Mouse (Mus musculus) ES-Bruce4 (cell line): ENCODE measurements around the gene Arl4c.
A peak's percentile ranks its signal among the peaks of the same experiment; 100 is the strongest.

ENCODE experiments used
- CTCF ChIP-seq: IDR thresholded peaks from one replicate; pipeline ENCODE4 v1.8.1; 2011; ENCODE audit warnings: low read depth, low read length
- EP300 ChIP-seq: IDR thresholded peaks from 2 replicates; pipeline ENCODE4 v1.6.1; 2011; ENCODE audit warnings: low read depth, low read length; ENCODE audit not compliant: insufficient read depth

DNA sequence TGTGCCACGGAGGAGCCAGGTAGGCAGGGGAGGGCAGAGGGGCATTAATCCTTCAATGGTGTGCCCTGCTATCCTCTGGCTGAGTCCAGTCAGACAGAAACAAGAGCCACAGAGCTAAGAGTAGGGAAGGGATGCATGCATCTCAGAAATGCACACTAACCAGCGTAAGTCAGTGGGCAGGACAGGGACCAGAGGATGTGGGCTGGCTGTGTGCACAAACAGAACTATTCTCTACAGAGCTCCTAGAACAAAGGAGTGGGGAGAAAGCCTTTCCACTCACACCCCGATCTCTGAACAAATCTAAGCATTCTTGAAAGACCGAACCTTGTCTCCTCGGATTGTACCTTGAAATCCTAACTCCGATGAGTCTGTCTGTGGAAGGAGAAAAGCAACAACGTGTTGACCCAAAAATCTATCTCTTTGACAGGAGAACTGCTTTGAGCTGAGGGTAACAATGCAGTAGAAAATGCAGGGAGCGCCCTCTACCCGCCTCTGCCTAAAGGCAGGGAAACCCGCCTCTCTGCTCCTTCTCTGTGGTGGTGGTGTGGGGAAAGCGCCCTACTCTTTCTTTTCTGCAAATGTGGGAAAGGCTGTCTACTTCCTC is 18.7 kb upstream of the Arl4c start:
- TF ChIP-seq EP300 (no peak), CTCF (peak; percentile 57)
